ENCODE assay signal across 7 mouse cellular contexts in the genomic region with DNA sequence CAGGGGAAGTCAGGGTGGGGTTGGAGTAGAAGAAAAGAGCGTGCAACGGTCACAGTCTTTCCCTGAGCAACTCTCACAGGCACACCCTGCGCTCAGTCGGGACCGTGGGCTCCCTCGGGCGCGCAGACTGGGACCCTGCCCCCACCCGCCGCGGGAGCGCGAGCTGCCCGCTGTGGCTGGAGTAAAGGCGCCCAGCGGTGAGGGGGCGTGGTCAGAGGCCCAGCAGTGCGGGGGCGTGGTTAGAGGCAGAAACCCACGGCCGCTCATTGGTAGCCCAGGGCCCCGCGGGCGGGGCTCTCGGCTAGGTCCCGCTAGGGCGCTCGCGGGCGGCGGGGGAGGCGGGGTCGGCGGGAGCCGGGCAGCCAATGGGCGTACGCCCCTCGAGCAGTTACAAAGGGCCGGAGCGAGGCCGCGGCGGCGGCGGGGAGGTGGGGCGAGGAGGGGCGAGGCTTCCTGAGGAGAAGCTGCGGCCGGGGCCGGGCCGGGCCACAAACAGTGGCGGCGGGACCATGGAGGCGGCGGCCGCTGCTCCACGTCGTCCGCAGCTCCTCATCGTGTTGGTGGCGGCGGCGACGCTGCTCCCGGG. TPM values are rescaled to one million over a fixed set of nuclear protein-coding genes. Genes with fewer than 3 reads are reported as not detected.
DNase-seq lines count a peak whose midpoint lies in the region; ATAC-seq lines count a peak whose summit lies in the region.

A gene (plus strand): TSS at position 420 of the 586 bp plus-strand sequence.

- H3K27me3 ChIP-seq in embryonic facial prominence, embryonic 11.5 days (ENCODE audit: control insufficient read depth, insufficient read depth, low read length): no peaks in the 10 kb centered on the region
- no peaks in the 10 kb centered on the region for H3K27me3 ChIP-seq in limb, embryonic 10.5 days (ENCODE audit: low read depth, poor library complexity, severe bottlenecking)
- H3K27me3 ChIP-seq in midbrain, embryonic 13.5 days: no peaks in the 10 kb centered on the region

- no peaks in the 10 kb centered on the region for H3K36me3 ChIP-seq in embryonic facial prominence, embryonic 11.5 days (replicated peaks; ENCODE audit: control insufficient read depth, insufficient read depth, low read depth, low read length)
- H3K36me3 ChIP-seq in limb, embryonic 10.5 days: no peaks in the 10 kb centered on the region
- H3K36me3 ChIP-seq in midbrain, embryonic 13.5 days: no peaks in the 10 kb centered on the region

- under 1% methylated on average over 43 of the region's 65 CpGs for WGBS in embryonic facial prominence, embryonic 11.5 days
- under 1% methylated on average over 60 of the region's 65 CpGs for WGBS in limb, embryonic 10.5 days
- under 1% methylated on average over 61 of the region's 65 CpGs for WGBS in midbrain, embryonic 13.5 days

- peak within 1 kb of the TSS; percentile 94 for H3K4me2 ChIP-seq in embryonic facial prominence, embryonic 11.5 days (ENCODE audit: low read depth, low read length)
- H3K4me2 ChIP-seq in midbrain, embryonic 13.5 days (replicated peaks): peak within 1 kb of the TSS; percentile 87

- H3K27ac ChIP-seq in embryonic facial prominence, embryonic 11.5 days (replicated peaks; ENCODE audit: low read depth, low read length): peak within 1 kb of the TSS; percentile 94
- H3K27ac ChIP-seq in limb, embryonic 10.5 days: peak within 1 kb of the TSS; percentile 99
- H3K27ac ChIP-seq in midbrain, embryonic 13.5 days: peak within 1 kb of the TSS; percentile 95

- ATAC-seq in embryonic facial prominence, embryonic 11.5 days (replicated peaks; ENCODE audit: insufficient number of reproducible peaks, low FRiP score, low TSS enrichment, low read depth): peak; percentile 98
- ATAC-seq in granulocyte monocyte progenitor cell, adult 5-6 weeks (replicated peaks; ENCODE audit: poor library complexity, severe bottlenecking): peak; percentile 86
- peak; percentile 98 for ATAC-seq in midbrain, embryonic 13.5 days

- DNase-seq in adrenal gland, postnatal 14 days: peak; percentile 100
- DNase-seq in embryonic facial prominence, embryonic 11.5 days (ENCODE audit: low spot score): peak; percentile 99
- DNase-seq in kidney, adult 11 months: peak; percentile 99
- DNase-seq in limb, embryonic 10.5 days (ENCODE audit: low spot score): peak; percentile 99
- peak; percentile 96 for DNase-seq in spleen, adult 12 weeks (ENCODE audit: low spot score)

- peak within 1 kb of the TSS; percentile 94 for H3K9ac ChIP-seq in embryonic facial prominence, embryonic 11.5 days (replicated peaks; ENCODE audit: low read length)
- peak within 1 kb of the TSS; percentile 98 for H3K9ac ChIP-seq in midbrain, embryonic 13.5 days (replicated peaks)

- H3K9me3 ChIP-seq in embryonic facial prominence, embryonic 11.5 days (replicated peaks; ENCODE audit: control insufficient read depth, low read length): no peaks in the 10 kb centered on the region
- H3K9me3 ChIP-seq in limb, embryonic 10.5 days (replicated peaks): no peaks in the 10 kb centered on the region
- H3K9me3 ChIP-seq in midbrain, embryonic 13.5 days: no peaks in the 10 kb centered on the region

- no peaks in the 10 kb centered on the region; the same call in 1 of the 2 replicates for H3K4me1 ChIP-seq in embryonic facial prominence, embryonic 11.5 days (ENCODE audit: control insufficient read depth, insufficient read depth, low read length)
- peaks cover 23% of the 10 kb centered on the region for H3K4me1 ChIP-seq in limb, embryonic 10.5 days
- H3K4me1 ChIP-seq in midbrain, embryonic 13.5 days (replicated peaks): peaks cover 41% of the 10 kb centered on the region

- H3K4me3 ChIP-seq in embryonic facial prominence, embryonic 11.5 days (ENCODE audit: low read depth, low read length): peak within 1 kb of the TSS; percentile 94
- peak within 1 kb of the TSS; percentile 95 for H3K4me3 ChIP-seq in limb, embryonic 10.5 days
- peak within 1 kb of the TSS; percentile 89 for H3K4me3 ChIP-seq in midbrain, embryonic 13.5 days (replicated peaks)

RNA-seq across cellular contexts. Expression of the gene that starts here (rescaled TPM):
- total RNA-seq in adrenal gland, postnatal 14 days (2021): 25.5 and 27.8 TPM in 2 replicates
- 105 and 111 TPM in 2 replicates for polyA plus RNA-seq in embryonic facial prominence, embryonic 11.5 days (2014; fragmentation: Nextera tagmentation; extraction: Ambion mirVana)
- total RNA-seq in granulocyte monocyte progenitor cell, adult 5-6 weeks (2014; fragmentation: Nextera tagmentation): 14.0 and 18.4 TPM in 2 replicates
- total RNA-seq in granulocyte monocyte progenitor cell, adult 5-6 weeks (2017): 19.1 and 21.8 TPM in 2 replicates
- polyA plus RNA-seq in limb, embryonic 10.5 days (2016; fragmentation: Nextera tagmentation; extraction: Ambion mirVana): 77.0 and 93.3 TPM in 2 replicates
- 63.2 and 67.8 TPM in 2 replicates for polyA plus RNA-seq in midbrain, embryonic 13.5 days (2015; fragmentation: Nextera tagmentation; extraction: Ambion mirVana)

Comparison
In these comparisons a context has a peak if more than half of its experiments do, and no peak if none do; other contexts are left out.
1. Peak in every context shown above with its lines: DNase-seq, ATAC-seq, H3K4me3 ChIP-seq and H3K27ac ChIP-seq.